Mouse (Mus musculus) heart, embryonic 11.5 days (tissue): ENCODE measurements around the gene Lgals12. TPM values are rescaled to one million over a fixed set of nuclear protein-coding genes. Genes with fewer than 3 reads are reported as not detected.

Experiments
- ATAC-seq: fragments of 200-750 bp; cut with Nextera tagmentation; replicated peaks from 2 replicates; pipeline ENCODE4 v1.8.0; 2017; ENCODE audit warnings: moderate library complexity; ENCODE audit not compliant: insufficient number of reproducible peaks, low FRiP score, low TSS enrichment
- H3K27ac ChIP-seq: fragments of 300-500 bp; sonication (generic); 2 replicates; pipeline ENCODE4 v1.5.1; 2014; ENCODE audit warnings: mild to moderate bottlenecking, low read depth, low read length
- H3K27me3 ChIP-seq: fragments of 300-500 bp; sonication (generic); 2 replicates; pipeline ENCODE4 v1.6.1; 2014; ENCODE audit warnings: mild to moderate bottlenecking, low read length, mixed read lengths; ENCODE audit not compliant: control insufficient read depth, insufficient read depth
- H3K36me3 ChIP-seq: fragments of 300-500 bp; sonication (generic); 2 replicates; pipeline ENCODE4 v1.6.1; 2014; ENCODE audit warnings: mild to moderate bottlenecking, low read length, moderate library complexity, mixed read lengths; ENCODE audit not compliant: control insufficient read depth, insufficient read depth
- H3K4me1 ChIP-seq: fragments of 300-500 bp; sonication (generic); 2 replicates; pipeline ENCODE4 v1.6.1; 2014; ENCODE audit warnings: low read length; ENCODE audit not compliant: control insufficient read depth, insufficient read depth
- H3K4me2 ChIP-seq: fragments of 300-500 bp; sonication (generic); 2 replicates; pipeline ENCODE4 v1.6.1; 2014; ENCODE audit warnings: mild to moderate bottlenecking, moderate library complexity
- H3K4me3 ChIP-seq: fragments of 300-500 bp; sonication (generic); 2 replicates; pipeline ENCODE4 v1.5.1; 2014; ENCODE audit warnings: low read depth, low read length
- H3K9ac ChIP-seq: fragments of 300-500 bp; sonication (generic); 2 replicates; pipeline ENCODE4 v1.6.1; 2014; ENCODE audit warnings: mild to moderate bottlenecking, low read depth, low read length, moderate library complexity
- H3K9me3 ChIP-seq: fragments of 300-500 bp; sonication (generic); replicated peaks from 2 replicates; pipeline ENCODE4 v1.6.1; 2016; ENCODE audit warnings: low read length; ENCODE audit not compliant: control insufficient read depth
- WGBS: fragments of 180-500 bp; shearing (Covaris S2); extraction: QIAGEN DNeasy Blood & Tissue Kit; methylation state at CpG from one replicate; pipeline ENCODE4 v1.1.7; 2014; ENCODE audit not compliant: insufficient replicate concordance; 5-methylcytosine and 5-hydroxymethylcytosine counted together
- polyA plus RNA-seq: library from polyadenylated mRNA; unstranded; fragments of >200 nt; fragmentation: Nextera tagmentation; extraction: Ambion mirVana; gene quantifications from 2 replicates; pipeline ENCODE4 v1.2.1, GENCODE M21; 2014

Gene Lgals12
- polyA plus RNA-seq, 1 experiment from 2014 or later = not detected

DNA sequence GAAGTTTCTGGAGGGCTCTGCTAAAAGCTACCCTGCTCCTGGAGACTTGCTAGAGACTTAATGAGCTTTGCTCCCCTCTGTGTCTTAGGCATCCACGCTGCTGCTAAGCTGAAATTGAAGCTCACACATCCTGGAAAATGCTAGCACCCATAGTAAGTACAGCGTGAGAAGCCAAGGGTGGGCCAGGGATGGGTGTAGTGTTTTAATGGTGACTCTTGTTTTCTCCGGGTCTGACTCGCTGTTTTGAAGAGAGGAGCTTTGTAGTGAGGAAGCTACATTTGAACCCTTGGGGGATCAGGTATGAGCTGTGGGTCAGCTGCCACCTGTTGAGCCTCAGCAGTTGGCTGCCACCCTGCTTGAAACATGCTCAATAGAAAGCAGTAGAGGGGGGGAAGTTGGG lies 49.1 kb downstream of the Lgals12 start:
- ATAC-seq = no peak
- Histone ChIP-seq H3K4me2 (peak overlapping the region; percentile 77), H3K4me1 (peaks cover under 1% of the 10 kb centered on the region; the same call in 1 of the 2 replicates), H3K27me3 (no peaks in the 10 kb centered on the region), H3K9ac (peak overlapping the region; percentile 77), H3K36me3 (no peaks in the 10 kb centered on the region; the same call in 1 of the 2 replicates), H3K4me3 (peak overlapping the region; percentile 60), H3K9me3 (no peaks in the 10 kb centered on the region), H3K27ac (no peak overlapping the region)
- WGBS = 12% methylated on average over 4 of the region's 4 CpGs

- peak within 1 kb of the TSS; percentile 77 for H3K9ac ChIP-seq
- no peaks in the 10 kb centered on the region for H3K27me3 ChIP-seq
- ATAC-seq = peak; percentile 87
- H3K36me3 ChIP-seq = no peaks in the 10 kb centered on the region; the same call in 1 of the 2 replicates
- WGBS = under 1% methylated on average over 27 of the region's 27 CpGs
- no peaks in the 10 kb centered on the region for H3K9me3 ChIP-seq
- 0 out of 2 replicates have a peak within 1 kb of the TSS, but pooled peaks have one; percentile 50 for H3K27ac ChIP-seq
- peak within 1 kb of the TSS; percentile 60 for H3K4me3 ChIP-seq
- H3K4me1 ChIP-seq = peaks cover 5% of the 10 kb centered on the region
- H3K4me2 ChIP-seq = peak within 1 kb of the TSS; percentile 77
Observed at GRCm38 (mm10) chr19:7557328-7557822, 49.6 kb downstream of the Lgals12 start, which contains the start of gene Pla2g16. Gene Pla2g16 (plus strand): TSS chr19:7557459.

GRCm38 (mm10) chr19:7556641-7557040 lies 50.4 kb downstream of the Lgals12 start:
- no peaks in the 10 kb centered on the region for H3K9me3 ChIP-seq
- no peak overlapping the region for H3K9ac ChIP-seq
- H3K36me3 ChIP-seq = no peaks in the 10 kb centered on the region; the same call in 1 of the 2 replicates
- 90% methylated on average over 1 of the region's 1 CpGs for WGBS
- no peak overlapping the region for H3K27ac ChIP-seq
- H3K4me2 ChIP-seq = no peak overlapping the region
- ATAC-seq = no peak
- no peaks in the 10 kb centered on the region for H3K27me3 ChIP-seq
- no peak overlapping the region for H3K4me3 ChIP-seq
- peaks cover 13% of the 10 kb centered on the region for H3K4me1 ChIP-seq

DNA sequence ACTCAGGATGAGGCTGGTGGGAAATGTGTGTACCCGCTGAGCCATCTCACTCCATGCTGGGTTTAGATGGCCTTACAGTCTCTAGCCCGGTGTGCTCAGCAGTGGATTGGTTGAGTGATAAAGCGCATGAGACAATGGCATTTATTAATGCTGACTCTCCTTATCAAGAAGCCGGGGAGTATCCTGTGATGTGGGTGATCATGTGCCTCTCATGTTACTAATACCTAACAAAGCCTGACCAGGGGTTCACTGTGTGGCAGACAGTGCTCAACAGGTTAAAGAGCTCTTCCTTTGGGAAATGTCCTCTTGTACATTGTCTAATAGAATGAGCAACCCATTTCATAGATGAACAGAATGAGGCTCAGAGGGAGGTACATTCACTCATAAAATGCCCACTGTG lies 52.1 kb downstream of the Lgals12 start:
- ATAC-seq = no peak
- WGBS = 59% methylated on average over 4 of the region's 4 CpGs

DNA sequence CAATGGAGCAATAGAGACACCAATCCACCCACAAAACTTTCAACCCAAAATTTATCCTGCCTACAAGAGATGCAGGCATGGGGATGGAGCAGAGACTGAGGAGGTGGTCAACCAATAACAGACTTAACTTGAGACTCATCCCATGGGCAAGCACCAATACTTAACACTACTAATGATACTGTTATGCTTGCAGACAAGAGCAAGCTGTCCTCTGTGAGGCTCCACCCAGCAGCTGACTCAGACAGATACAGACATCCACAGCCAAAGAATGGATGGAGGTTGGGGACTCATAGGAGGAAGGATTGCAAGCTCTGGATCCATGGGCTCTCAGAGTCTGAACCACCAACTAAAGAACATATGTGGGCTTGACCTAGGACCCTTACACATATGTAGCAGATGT lies 53.6 kb downstream of the Lgals12 start:
- Histone ChIP-seq H3K4me1 (peaks cover 16% of the 10 kb centered on the region), H3K36me3 (no peaks in the 10 kb centered on the region), H3K9ac (no peak overlapping the region), H3K4me3 (no peak overlapping the region), H3K9me3 (no peaks in the 10 kb centered on the region), H3K27ac (no peak overlapping the region), H3K4me2 (no peak overlapping the region), H3K27me3 (no peaks in the 10 kb centered on the region)
- no peak for ATAC-seq

More for the DNA sequence above, 52.1 kb downstream of the Lgals12 start:
- Histone ChIP-seq H3K27ac (no peak overlapping the region), H3K9ac (no peak overlapping the region), H3K36me3 (no peaks in the 10 kb centered on the region; the same call in 1 of the 2 replicates), H3K4me1 (peaks cover 16% of the 10 kb centered on the region), H3K4me2 (no peak overlapping the region), H3K4me3 (no peak overlapping the region), H3K9me3 (no peaks in the 10 kb centered on the region), H3K27me3 (no peaks in the 10 kb centered on the region)

- Histone ChIP-seq H3K4me2 (peak overlapping the region; percentile 6; the same call in 1 of the 2 replicates), H3K27ac (peak overlapping the region; percentile 66), H3K27me3 (no peaks in the 10 kb centered on the region), H3K9ac (no peak overlapping the region), H3K9me3 (no peaks in the 10 kb centered on the region), H3K36me3 (no peaks in the 10 kb centered on the region), H3K4me1 (peaks cover 16% of the 10 kb centered on the region), H3K4me3 (no peak overlapping the region)
- 27% methylated on average over 2 of the region's 2 CpGs for WGBS
- peak; percentile 58; the same call in 1 of the 2 replicates for ATAC-seq
Observed at GRCm38 (mm10) chr19:7552301-7552673, 54.7 kb downstream of the Lgals12 start.

GRCm38 (mm10) chr19:7551550-7552300 lies 55.3 kb downstream of the Lgals12 start:
- Histone ChIP-seq H3K9ac (no peak overlapping the region), H3K4me2 (peak overlapping the region; percentile 6; the same call in 1 of the 2 replicates), H3K27me3 (no peaks in the 10 kb centered on the region), H3K36me3 (no peaks in the 10 kb centered on the region), H3K4me3 (no peak overlapping the region), H3K9me3 (no peaks in the 10 kb centered on the region), H3K27ac (peak overlapping the region; percentile 66), H3K4me1 (peaks cover 16% of the 10 kb centered on the region)
- ATAC-seq = 0 out of 2 replicates have a peak, but pooled peaks have one; percentile 39
- 26% methylated on average over 4 of the region's 4 CpGs for WGBS

GRCm38 (mm10) chr19:7548924-7549323 lies 58.1 kb downstream of the Lgals12 start:
- Histone ChIP-seq H3K36me3 (no peaks in the 10 kb centered on the region), H3K4me1 (peaks cover 16% of the 10 kb centered on the region), H3K4me3 (no peak overlapping the region), H3K4me2 (no peak overlapping the region), H3K9ac (no peak overlapping the region), H3K9me3 (no peaks in the 10 kb centered on the region), H3K27me3 (no peaks in the 10 kb centered on the region), H3K27ac (no peak overlapping the region)
- ATAC-seq = no peak
- 81% methylated on average over 3 of the region's 3 CpGs for WGBS
